Mouse (Mus musculus) ovary, postnatal 14 days (tissue): ENCODE data around the gene Esr1.

Source experiments
- DNase-seq: peaks from one replicate; pipeline ENCODE4 v3.0.0; 2022; ENCODE audit warnings: low spot score

The Esr1 gene

GRCm38 (mm10) chr10:4620596-4621504 is 9.5 kb downstream of the Esr1 start:
- no peak for DNase-seq

GRCm38 (mm10) chr10:4621505-4621815 is 10.1 kb downstream of the Esr1 start:
- DNase-seq = no peak

GRCm38 (mm10) chr10:4623319-4623718 is 11.9 kb downstream of the Esr1 start:
- DNase-seq = no peak

GRCm38 (mm10) chr10:4624581-4624980 is 13.2 kb downstream of the Esr1 start:
- DNase-seq = no peak

GRCm38 (mm10) chr10:4625300-4625699 is 13.9 kb downstream of the Esr1 start:
- DNase-seq = no peak

GRCm38 (mm10) chr10:4626432-4626831 is 15.0 kb downstream of the Esr1 start:
- DNase-seq = no peak

- DNase-seq = no peak
Measured at GRCm38 (mm10) chr10:4626996-4627395, 15.6 kb downstream of the Esr1 start.

- DNase-seq = no peak
Measured at GRCm38 (mm10) chr10:4627415-4627814, 16.0 kb downstream of the Esr1 start.

GRCm38 (mm10) chr10:4629314-4629713 is 17.9 kb downstream of the Esr1 start:
- no peak for DNase-seq

- no peak for DNase-seq
Measured at GRCm38 (mm10) chr10:4632211-4632704, 20.9 kb downstream of the Esr1 start.

GRCm38 (mm10) chr10:4633287-4634030 is 22.1 kb downstream of the Esr1 start:
- no peak for DNase-seq

GRCm38 (mm10) chr10:4635740-4636139 is 24.3 kb downstream of the Esr1 start:
- no peak for DNase-seq

- DNase-seq = no peak
Measured at GRCm38 (mm10) chr10:4646074-4646473, 34.7 kb downstream of the Esr1 start.

- no peak for DNase-seq
Measured at GRCm38 (mm10) chr10:4646851-4647250, 35.5 kb downstream of the Esr1 start.

GRCm38 (mm10) chr10:4665380-4665779 is 54.0 kb downstream of the Esr1 start:
- DNase-seq = no peak

- DNase-seq = no peak
Measured at GRCm38 (mm10) chr10:4667006-4667405, 55.6 kb downstream of the Esr1 start.

- no peak for DNase-seq
Measured at GRCm38 (mm10) chr10:4670053-4670452, 58.7 kb downstream of the Esr1 start.

- no peak for DNase-seq
Measured at GRCm38 (mm10) chr10:4671876-4672275, 60.5 kb downstream of the Esr1 start.

- no peak for DNase-seq
Measured at GRCm38 (mm10) chr10:4673311-4673816, 62.0 kb downstream of the Esr1 start.

- DNase-seq = peak; percentile 39
Measured at GRCm38 (mm10) chr10:4674983-4675592, 63.7 kb downstream of the Esr1 start.

GRCm38 (mm10) chr10:4683106-4683505 is 71.7 kb downstream of the Esr1 start:
- DNase-seq = no peak

- DNase-seq = peak; percentile 24
Measured at GRCm38 (mm10) chr10:4683711-4684265, 72.4 kb downstream of the Esr1 start.
